Comparison of ENCODE assay signal across 19 mouse cellular contexts in genomic region chr4:9981354-9982040, GRCm38 (mm10).
"Had no signal": no experiment of that assay in that cellular context is flagged by ENCODE, and none has a peak within 500 bp of the region (broad histone marks: within the 10 kb centered on the region; RNA-seq: fewer than 3 reads in every experiment).

No protein-coding gene starts in this region.

- H3K4me1 ChIP-seq: intestine, embryonic 15.5 days; midbrain, embryonic 12.5 days; midbrain, embryonic 15.5 days; neural tube, embryonic 13.5 days had no signal

- H3K4me2 ChIP-seq: intestine, embryonic 15.5 days; liver, embryonic 11.5 days; lung, embryonic 14.5 days; midbrain, embryonic 12.5 days; midbrain, embryonic 15.5 days; neural tube, embryonic 13.5 days had no signal

- H3K9ac ChIP-seq: intestine, embryonic 15.5 days; liver, embryonic 14.5 days; liver, postnatal 0 days; lung, embryonic 14.5 days; midbrain, embryonic 12.5 days; midbrain, embryonic 15.5 days; neural tube, embryonic 13.5 days had no signal

- H3K27ac ChIP-seq: intestine, embryonic 15.5 days; liver, embryonic 14.5 days; macrophage; midbrain, embryonic 12.5 days; midbrain, embryonic 15.5 days; neural tube, embryonic 13.5 days had no signal

- H3K9me3 ChIP-seq: intestine, embryonic 15.5 days; midbrain, embryonic 12.5 days; midbrain, embryonic 15.5 days; neural tube, embryonic 13.5 days had no signal

- ATAC-seq: intestine, embryonic 15.5 days; liver, postnatal 0 days; lung, postnatal 0 days; midbrain, embryonic 15.5 days had no signal

- H3K36me3 ChIP-seq: intestine, embryonic 15.5 days; midbrain, embryonic 12.5 days; midbrain, embryonic 15.5 days; neural tube, embryonic 13.5 days had no signal

- DNase-seq: kidney, adult 11 months; kidney, adult 9 months; kidney, postnatal 10 days; left cerebral cortex, postnatal 4 days; liver, postnatal 0 days; lung, embryonic 14.5 days; retina, postnatal 1 day; right cerebral cortex, postnatal 25 days; spleen, adult 18-20 months; thymus, adult 18-20 months; thymus, postnatal 36 days had no signal

- H3K4me3 ChIP-seq: intestine, embryonic 15.5 days; midbrain, embryonic 12.5 days; midbrain, embryonic 15.5 days; neural tube, embryonic 13.5 days had no signal

- H3K27me3 ChIP-seq: intestine, embryonic 15.5 days; midbrain, embryonic 12.5 days; midbrain, embryonic 15.5 days; neural tube, embryonic 13.5 days had no signal
